Mouse (Mus musculus): ENCODE results near the gene Nat10.

- TF ChIP-seq POLR2A (IDR thresholded peaks at IDR 0.05; ENCODE audit: control insufficient read depth, extremely low read depth, insufficient read depth, low read length, poor library complexity) (no peak), CTCF (IDR thresholded peaks at IDR 0.05; ENCODE audit: borderline replicate concordance, control insufficient read depth, extremely low read depth, insufficient read depth, low read length, poor library complexity) (no peak)
Observed at GRCm38 (mm10) chr2:103785735-103786134, 24.7 kb upstream of the Nat10 start.

All from thymus, adult 2 months (tissue).